Mouse (Mus musculus) CH12.LX (cell line): ENCODE data around the gene Rpl23. TPM values are rescaled to one million over a fixed set of nuclear protein-coding genes. Genes with fewer than 3 reads are reported as not detected.

Experiments used
- DNase-seq: peaks from one replicate; pipeline ENCODE4 v3.0.0-alpha.2; 2013; ENCODE audit errors: extremely low read depth
- H3K27ac ChIP-seq: 2 replicates; pipeline ENCODE4 v1.5.1; 2012; ENCODE audit warnings: low read depth, mild to moderate bottlenecking, control low read depth, moderate library complexity; ENCODE audit not compliant: insufficient read depth
- H3K27me3 ChIP-seq: replicated peaks from 2 replicates; pipeline ENCODE3; 2012; ENCODE audit warnings: inconsistent platforms
- H3K36me3 ChIP-seq, 2 experiments: replicated peaks in 1 of 2; 2 replicates each; pipeline versions ENCODE3 to v1.6.1; 2012; ENCODE audit warnings: inconsistent platforms in 1 of 2, low read length in 1 of 2, mild to moderate bottlenecking in 1 of 2, mixed read lengths in 1 of 2, moderate library complexity in 1 of 2; ENCODE audit not compliant: control insufficient read depth in 1 of 2, insufficient read depth in 1 of 2
- H3K4me1 ChIP-seq, 2 experiments: 2 replicates each; pipeline ENCODE4 v1.6.1; 2012; ENCODE audit warnings: inconsistent platforms in 1 of 2, moderate library complexity in 1 of 2; ENCODE audit not compliant: insufficient read depth in 2 of 2, control insufficient read depth in 1 of 2
- H3K4me2 ChIP-seq: 2 replicates; pipeline ENCODE4 v1.6.1; 2012; ENCODE audit warnings: low read depth, mild to moderate bottlenecking, control low read depth; ENCODE audit not compliant: poor library complexity, insufficient read depth, severe bottlenecking
- H3K4me3 ChIP-seq, 3 experiments: fragments of 150-350 bp in 1 of 3; sonication (generic) in 1 of 3; replicated peaks in 1 of 3; 2 replicates each; pipeline versions ENCODE3 to v1.5.1; 2011 to 2012; ENCODE audit warnings: low read depth in 2 of 3, low read length in 2 of 3, mild to moderate bottlenecking in 2 of 3, moderate library complexity in 2 of 3, control low read depth in 1 of 3, improper control_type of control experiment in 1 of 3, inconsistent platforms in 1 of 3, mixed read lengths in 1 of 3; ENCODE audit not compliant: poor library complexity in 1 of 3
- H3K79me2 ChIP-seq: replicated peaks from 2 replicates; pipeline ENCODE4 v1.6.1; 2012; ENCODE audit warnings: mild to moderate bottlenecking, moderate library complexity; ENCODE audit not compliant: control insufficient read depth, poor library complexity, insufficient read depth, severe bottlenecking; ENCODE audit errors: extremely low read depth
- H3K9ac ChIP-seq: 2 replicates; pipeline ENCODE4 v1.6.1; 2012; ENCODE audit warnings: low read depth, mild to moderate bottlenecking, control low read depth, moderate library complexity; ENCODE audit not compliant: insufficient read depth
- H3K9me3 ChIP-seq: replicated peaks from 2 replicates; pipeline ENCODE3; 2012; ENCODE audit warnings: low read length, inconsistent platforms, mixed read lengths
- ELF1 ChIP-seq: IDR thresholded peaks from 2 replicates; pipeline ENCODE4 v1.6.1; 2014; ENCODE audit warnings: low read depth, mild to moderate bottlenecking, inconsistent platforms, low read length, improper control_type of control experiment
- GABPA ChIP-seq: IDR thresholded peaks from 2 replicates; pipeline ENCODE4 v1.6.1; 2012; ENCODE audit warnings: low read depth, low read length, improper control_type of control experiment, inconsistent platforms; ENCODE audit not compliant: insufficient replicate concordance
- IRF4 ChIP-seq: IDR thresholded peaks from 2 replicates; pipeline ENCODE4 v1.6.1; 2014; ENCODE audit warnings: low read depth, mild to moderate bottlenecking, inconsistent platforms, low read length, improper control_type of control experiment
- JUN ChIP-seq: IDR thresholded peaks from 2 replicates; pipeline ENCODE4 v1.6.1; 2011; ENCODE audit warnings: low read depth, mild to moderate bottlenecking, low read length, improper control_type of control experiment, moderate library complexity; ENCODE audit not compliant: insufficient read depth
- MAX ChIP-seq: IDR thresholded peaks from 2 replicates; pipeline ENCODE4 v1.6.1; 2011; ENCODE audit warnings: low read length, improper control_type of control experiment
- MAZ ChIP-seq: IDR thresholded peaks from 2 replicates; pipeline ENCODE4 v1.6.1; 2012; ENCODE audit warnings: low read depth, mild to moderate bottlenecking, inconsistent platforms, low read length, improper control_type of control experiment, moderate library complexity
- MEF2A ChIP-seq: IDR thresholded peaks from 2 replicates; pipeline ENCODE4 v1.6.1; 2014; ENCODE audit warnings: low read depth, mild to moderate bottlenecking, inconsistent platforms, low read length, improper control_type of control experiment, borderline replicate concordance
- POLR2A ChIP-seq: IDR thresholded peaks from 2 replicates; pipeline ENCODE4 v1.6.1; 2011; ENCODE audit warnings: low read depth, mild to moderate bottlenecking, improper control_type of control experiment, low read length
- RCOR1 ChIP-seq: conservative IDR thresholded peaks from 2 replicates; pipeline ENCODE4 v1.6.1; 2012; ENCODE audit warnings: low read depth, mild to moderate bottlenecking, inconsistent platforms, low read length, improper control_type of control experiment
- SMC3 ChIP-seq: IDR thresholded peaks from 2 replicates; pipeline ENCODE4 v1.6.1; 2011; ENCODE audit warnings: low read depth, low read length, improper control_type of control experiment
- TBP ChIP-seq: conservative IDR thresholded peaks from 2 replicates; pipeline ENCODE4 v1.6.1; 2011; ENCODE audit warnings: low read depth, low read length, improper control_type of control experiment
- TCF12 ChIP-seq: IDR thresholded peaks from 2 replicates; pipeline ENCODE4 v1.6.1; 2014; ENCODE audit warnings: low read depth, mild to moderate bottlenecking, inconsistent platforms, low read length, improper control_type of control experiment
- ZKSCAN1 ChIP-seq: IDR thresholded peaks from 2 replicates; pipeline ENCODE4 v1.6.1; 2012; ENCODE audit warnings: low read depth, inconsistent platforms, low read length, improper control_type of control experiment, borderline replicate concordance
- dilution Hi-C: fragments of 300-500 bp; cut with MboI; formaldehyde crosslinking; loops from 2 replicates; pipeline ENCODE4 v1.14.3; 2020; ENCODE audit warnings: low sequenced_read_pairs; ENCODE audit not compliant: extremely low pct_unique_long_range_greater_than_20kb, extremely low pct_ligation_motif_present
- in situ Hi-C: fragments of 300-500 bp; cut with MboI; formaldehyde crosslinking; loops from 3 replicates; pipeline ENCODE4 v1.14.3; 2019; ENCODE audit warnings: low sequenced_read_pairs, low pct_ligation_motif_present, low pct_unique_long_range_greater_than_20kb, mixed read lengths
- polyA plus RNA-seq: library from polyadenylated mRNA; unstranded; fragments of >175 nt; gene quantifications from 2 replicates; pipeline ENCODE4 v1.2.1, GENCODE M21; 2012; ENCODE audit warnings: low read depth; ENCODE audit not compliant: insufficient read length
- total RNA-seq, 2 experiments: library from RNA; depleted of rRNA; stranded (reverse); fragments of 300-350 nt in 1 of 2; fragments of >200 nt in 1 of 2; gene quantifications; 2 replicates each; pipeline ENCODE4 v1.2.3; 2012 to 2014

Gene Rpl23
- total and polyA plus RNA-seq, 3 experiments, result 1,387 to 2,073 (median 1,878) TPM

GRCm38 (mm10) chr11:97743423-97743822, 38.8 kb downstream of the Rpl23 start:
- dilution Hi-C loops, result no loop called here
- in situ Hi-C loops, result no loop called here
- Histone ChIP-seq H3K27ac (peak overlapping the region; percentile 72), H3K4me2 (peak overlapping the region; percentile 58), H3K9ac (peak overlapping the region; percentile 91), H3K4me3 (peak overlapping the region; percentile 79 to 99 (median 81)), H3K79me2 (peaks cover 33% of the 10 kb centered on the region), H3K27me3 (no peaks in the 10 kb centered on the region), H3K4me1 (peaks cover 6 to 31% of the 10 kb centered on the region in 2 experiments), H3K36me3 (peaks cover 16 to 48% of the 10 kb centered on the region in 2 experiments), H3K9me3 (peaks cover 2% of the 10 kb centered on the region)
- TF ChIP-seq MEF2A (peak; percentile 50; the same call in 1 of the 2 replicates), ZKSCAN1 (no peak), SMC3 (no peak), MAX (no peak), IRF4 (peak; percentile 79), TCF12 (peak; percentile 40; the same call in 1 of the 2 replicates), RCOR1 (no peak), ELF1 (peak; percentile 7; the same call in 1 of the 2 replicates), POLR2A (peak; percentile 56; the same call in 1 of the 2 replicates), MAZ (0 out of 2 replicates have a peak, but pooled peaks have one; percentile 5), TBP (0 out of 2 replicates have a peak, but pooled peaks have one; percentile 23)
- peak; percentile 74 for DNase-seq

- H3K9me3 ChIP-seq, result peaks cover 2% of the 10 kb centered on the region
- no peak overlapping the region for H3K27ac ChIP-seq
- H3K36me3 ChIP-seq, result peaks cover 10 to 45% of the 10 kb centered on the region in 2 experiments
- peaks cover 6 to 31% of the 10 kb centered on the region in 2 experiments for H3K4me1 ChIP-seq
- H3K4me2 ChIP-seq, result peak overlapping the region; percentile 58
- H3K27me3 ChIP-seq, result no peaks in the 10 kb centered on the region
- H3K4me3 ChIP-seq, result peak overlapping the region; percentile 79 to 99 (median 81)
- in situ Hi-C loops, result no loop called here
- H3K9ac ChIP-seq, result peak overlapping the region; percentile 91
- dilution Hi-C loops, result no loop called here
- peak; percentile 28 for DNase-seq
- H3K79me2 ChIP-seq, result peaks cover 36% of the 10 kb centered on the region
- no peak for TF ChIP-seq GABPA
- no peak for TF ChIP-seq RCOR1
- TF ChIP-seq JUN, result no peak
These were observed 39.6 kb downstream of the Rpl23 start for GRCm38 (mm10) chr11:97742591-97742990.

GRCm38 (mm10) chr11:97742157-97742556, 40.1 kb downstream of the Rpl23 start:
- Histone ChIP-seq H3K79me2 (peaks cover 36% of the 10 kb centered on the region), H3K9me3 (peaks cover 2% of the 10 kb centered on the region), H3K4me3 (no peak overlapping the region), H3K27ac (no peak overlapping the region), H3K27me3 (no peaks in the 10 kb centered on the region), H3K36me3 (peaks cover 8 to 44% of the 10 kb centered on the region in 2 experiments), H3K4me2 (no peak overlapping the region), H3K4me1 (peaks cover 6 to 31% of the 10 kb centered on the region in 2 experiments), H3K9ac (no peak overlapping the region)
- TF ChIP-seq GABPA, result no peak
- DNase-seq, result no peak
- in situ Hi-C loops, result no loop called here
- dilution Hi-C loops, result no loop called here
